Mouse (Mus musculus): ENCODE data around the gene Il1a. TPM values are rescaled to one million over a fixed set of nuclear protein-coding genes. Genes with fewer than 3 reads are reported as not detected.
A peak's percentile ranks its signal among the peaks of the same experiment; 100 is the strongest.

Il1a gene
- not detected for total RNA-seq (2021)
- long read RNA-seq, experiment 1 = 0 reads
- long read RNA-seq, experiment 2 = 0 reads

DNA sequence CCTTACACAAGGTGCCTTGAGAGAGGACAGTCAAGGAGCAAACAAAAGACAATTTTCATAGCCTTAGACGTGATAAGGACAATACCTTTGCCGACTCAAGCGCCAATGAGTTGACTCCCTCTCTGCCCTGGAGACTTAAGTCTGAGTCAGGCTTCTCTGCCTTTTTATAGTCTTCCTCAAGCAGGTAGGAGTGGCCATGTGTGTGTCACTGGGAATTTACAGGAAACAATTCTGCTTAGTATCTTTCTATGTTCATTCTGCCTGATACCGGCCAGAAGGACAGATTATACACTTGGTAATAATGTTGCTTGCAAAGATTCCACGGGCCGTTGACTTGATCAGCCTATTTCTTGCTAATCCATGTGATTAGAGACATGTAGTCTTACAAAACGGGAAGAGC is at the start of gene Il1a:
TSS of gene Il1a (minus strand) at position 137 of the 400 bp plus-strand sequence.
- no peak for DNase-seq (ENCODE audit: low spot score)

DNA sequence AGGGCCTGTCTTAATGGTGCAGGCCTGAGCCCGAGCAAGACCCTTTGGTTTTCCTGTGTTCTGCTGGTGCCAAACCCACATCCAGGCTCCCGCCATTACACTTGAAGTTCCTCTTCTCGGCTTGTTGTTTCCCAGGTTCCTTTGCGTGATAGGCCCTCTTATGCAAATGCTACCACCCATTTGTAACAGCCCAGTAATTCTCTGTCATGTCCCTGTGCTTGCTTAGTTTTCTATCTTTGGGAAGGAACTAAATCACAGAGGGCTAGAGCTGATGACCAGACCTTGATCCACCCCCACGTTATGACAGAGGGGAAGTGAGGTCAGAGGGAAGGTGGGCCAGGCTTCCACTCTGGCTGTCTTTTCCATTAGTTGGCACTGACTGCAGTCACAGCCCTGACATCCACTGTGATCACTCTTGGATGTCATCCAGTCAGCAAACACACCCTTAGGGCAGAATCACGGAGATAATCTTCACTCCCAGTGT is 28.4 kb upstream of the Il1a start:
- no peak for DNase-seq (ENCODE audit: low spot score)

DNA sequence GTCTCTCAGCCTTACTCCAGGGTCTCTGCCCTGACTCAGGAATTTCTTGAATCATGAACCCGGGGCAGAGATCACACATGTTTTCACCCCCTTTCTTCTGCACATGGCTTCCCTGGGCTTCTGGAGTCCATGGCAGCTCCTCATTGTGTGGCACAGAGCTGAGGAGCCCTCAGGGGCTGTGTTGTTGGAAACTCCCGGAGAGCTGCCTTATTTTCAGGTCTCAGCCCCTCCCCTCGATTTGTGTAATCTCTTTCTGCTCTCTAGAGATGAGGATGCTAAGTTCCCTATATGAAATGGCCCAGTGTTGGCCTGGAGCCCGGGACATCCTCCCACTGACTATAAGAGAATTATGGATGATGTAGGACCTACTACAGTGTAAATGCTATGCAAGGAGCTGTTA is 23.7 kb upstream of the Il1a start:
- DNase-seq (ENCODE audit: low spot score) = no peak

DNA sequence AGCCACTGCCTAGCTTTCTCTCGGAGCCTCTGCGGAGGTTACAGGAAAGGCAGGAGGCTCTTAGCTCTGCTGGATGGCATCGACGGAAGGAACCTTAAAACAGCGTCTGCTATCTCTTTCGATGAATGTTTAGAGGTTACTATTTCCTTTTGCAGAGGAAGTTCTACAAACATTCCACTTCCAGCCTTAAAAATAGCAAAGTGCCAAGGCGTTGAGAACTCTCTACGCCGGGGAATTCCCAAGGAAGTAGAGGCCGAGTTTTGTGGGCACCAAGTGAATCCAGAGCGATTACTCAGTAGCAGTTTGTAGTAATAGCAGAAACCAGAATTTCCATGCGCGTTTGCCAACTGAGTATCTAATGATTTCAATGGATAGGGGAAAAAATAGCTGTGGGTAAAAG is 20.8 kb upstream of the Il1a start:
- DNase-seq (ENCODE audit: low spot score) = no peak

DNA sequence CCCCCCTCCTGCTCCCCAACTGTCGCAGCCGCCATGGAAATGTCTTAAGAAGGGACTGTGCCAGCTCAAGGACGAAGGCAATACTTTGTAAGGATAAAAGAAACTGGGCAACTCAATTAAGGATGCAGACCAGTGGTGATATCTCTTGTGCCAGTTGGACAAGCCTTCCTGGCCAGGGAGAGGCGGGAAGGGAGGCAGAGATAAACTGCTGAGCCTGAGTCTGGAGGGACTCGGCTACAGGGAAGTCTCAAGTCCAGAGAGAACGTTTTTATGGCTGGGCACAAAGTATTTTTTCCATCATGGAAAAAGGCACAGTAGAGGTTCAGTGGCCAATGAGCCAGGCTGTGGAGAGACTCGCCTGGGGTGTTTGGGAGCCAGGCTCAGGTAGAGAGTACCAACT is 20.3 kb upstream of the Il1a start:
- DNase-seq (ENCODE audit: low spot score) = no peak

DNA sequence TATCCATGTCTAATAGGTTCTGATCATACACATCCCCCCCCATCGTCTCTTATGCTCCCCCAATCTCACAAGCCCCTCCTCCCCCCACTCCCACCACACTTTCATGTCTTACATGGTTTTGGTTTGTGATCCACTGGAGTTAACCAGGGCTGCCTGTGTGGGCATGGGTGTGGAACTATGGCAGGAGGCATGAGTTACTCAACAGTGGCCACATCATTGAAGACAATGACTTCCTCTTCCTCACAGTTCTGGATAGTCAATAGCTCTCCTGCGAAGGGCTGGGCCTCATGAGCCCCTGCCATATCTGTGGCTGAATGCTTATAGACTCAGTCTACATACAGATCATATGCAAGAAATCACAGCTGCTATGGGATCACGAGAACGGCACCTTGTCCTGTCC is 18.5 kb upstream of the Il1a start:
- DNase-seq (ENCODE audit: low spot score) = no peak

DNA sequence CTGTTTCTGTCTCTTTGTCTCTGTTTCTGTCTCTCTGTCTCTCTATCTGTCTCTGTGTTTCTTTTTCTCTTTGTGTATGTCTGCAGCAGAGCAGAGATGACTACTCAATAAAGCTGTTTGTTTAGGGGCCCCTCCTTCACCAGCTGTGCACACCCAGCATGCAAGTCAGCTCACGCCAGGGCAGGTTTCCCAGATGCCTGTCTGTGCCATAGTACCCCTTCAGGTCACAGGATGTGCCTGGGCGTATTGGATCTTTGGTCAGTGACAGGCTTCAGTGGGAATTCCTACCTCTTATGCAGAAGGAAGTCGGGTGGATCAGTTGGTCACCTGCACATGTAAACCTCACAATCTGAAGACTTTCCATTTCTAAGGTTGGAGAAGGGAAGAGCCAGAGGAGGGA is 14.4 kb upstream of the Il1a start:
- no peak for DNase-seq (ENCODE audit: low spot score)

DNA sequence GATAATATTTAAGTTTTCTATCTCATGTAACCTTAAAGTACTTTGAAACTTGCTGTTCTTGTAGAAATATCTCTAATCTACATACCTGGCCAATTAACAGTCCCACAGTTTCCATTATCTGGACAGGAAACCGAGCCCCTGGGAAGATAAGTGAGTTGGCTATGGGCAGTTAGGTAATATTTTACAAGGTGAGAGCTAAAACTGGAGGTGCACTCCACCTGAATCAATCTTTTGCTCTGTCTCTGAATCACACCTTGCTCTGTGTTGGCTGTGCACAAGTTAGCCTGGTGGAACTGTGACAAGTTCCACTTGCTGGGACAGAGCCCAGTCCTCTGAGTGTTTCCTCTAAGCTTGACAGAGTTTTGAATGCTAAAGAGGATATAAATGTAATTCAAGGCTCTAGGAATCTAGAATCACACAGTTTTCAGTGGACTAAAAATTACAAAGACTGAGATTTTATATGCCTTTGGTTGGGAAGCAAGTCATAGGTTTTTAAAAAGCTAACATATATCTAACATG is 12.4 kb upstream of the Il1a start:
- DNase-seq (ENCODE audit: low spot score) = no peak

DNA sequence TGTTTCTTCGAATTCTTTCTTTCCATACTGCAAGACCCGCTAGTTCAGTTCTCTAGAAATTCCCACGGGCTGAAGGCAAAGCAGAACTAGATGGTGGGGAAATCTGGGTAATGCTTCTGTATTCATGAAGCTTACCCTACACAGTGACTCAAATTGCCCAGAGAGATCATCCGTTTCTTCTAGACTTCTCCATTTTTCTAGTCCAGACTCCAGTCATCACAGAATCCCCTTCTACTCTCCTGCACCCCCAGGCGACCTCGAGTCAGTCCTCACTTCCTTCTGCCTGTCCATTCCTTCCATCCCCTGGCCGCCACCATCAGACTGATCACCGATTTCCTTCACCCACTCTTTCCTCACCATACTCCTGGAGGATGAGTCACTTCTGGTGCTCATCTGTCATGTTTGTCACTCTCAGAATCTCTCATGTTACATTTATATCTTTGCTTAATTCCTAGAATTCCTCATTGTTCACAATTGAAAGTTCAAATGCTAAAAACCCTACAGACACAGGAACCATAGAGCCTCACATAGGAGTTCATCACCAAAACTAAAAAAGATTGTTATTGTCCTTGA is 10.3 kb upstream of the Il1a start:
- DNase-seq (ENCODE audit: low spot score) = no peak

DNA sequence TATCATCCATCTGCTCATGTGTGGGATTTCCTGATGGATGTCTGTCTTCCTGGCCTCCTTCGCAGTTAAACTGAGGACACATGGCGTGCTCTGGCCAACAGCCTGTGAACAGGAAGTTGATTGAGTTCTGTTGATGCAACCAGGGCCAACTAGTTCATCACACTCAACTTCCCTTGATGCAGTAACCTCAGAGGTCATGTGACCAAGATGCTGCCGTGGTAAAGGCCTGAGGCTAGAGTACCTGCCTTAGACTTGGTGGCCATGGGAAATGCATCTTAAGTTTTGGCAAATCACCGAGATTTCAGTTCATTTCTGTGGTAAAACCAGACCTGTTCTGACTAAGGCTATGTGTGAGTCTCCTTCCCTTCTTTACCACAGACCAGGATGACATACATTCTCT is 6.1 kb upstream of the Il1a start:
- no peak for DNase-seq (ENCODE audit: low spot score)

DNA sequence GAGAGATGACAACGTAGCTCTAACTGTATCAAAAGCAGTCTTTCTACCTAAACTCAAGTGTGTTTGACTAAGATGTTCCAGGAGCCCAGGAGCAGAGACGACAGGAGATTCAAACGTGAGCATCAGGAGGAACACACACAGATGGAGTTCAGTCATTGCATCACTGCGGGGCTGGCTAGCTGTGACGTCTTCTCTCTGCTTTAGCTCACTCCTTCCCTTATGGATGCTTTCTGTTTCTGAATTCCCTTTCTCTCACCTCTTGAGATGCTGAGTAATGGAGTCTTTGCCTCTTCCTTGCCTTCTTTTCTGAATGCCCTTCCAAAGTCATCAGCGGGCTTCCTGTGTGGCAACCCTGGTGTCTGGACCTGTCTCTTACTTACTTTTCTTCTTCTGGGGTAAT is 5.1 kb upstream of the Il1a start:
- DNase-seq (ENCODE audit: low spot score) = no peak

DNA sequence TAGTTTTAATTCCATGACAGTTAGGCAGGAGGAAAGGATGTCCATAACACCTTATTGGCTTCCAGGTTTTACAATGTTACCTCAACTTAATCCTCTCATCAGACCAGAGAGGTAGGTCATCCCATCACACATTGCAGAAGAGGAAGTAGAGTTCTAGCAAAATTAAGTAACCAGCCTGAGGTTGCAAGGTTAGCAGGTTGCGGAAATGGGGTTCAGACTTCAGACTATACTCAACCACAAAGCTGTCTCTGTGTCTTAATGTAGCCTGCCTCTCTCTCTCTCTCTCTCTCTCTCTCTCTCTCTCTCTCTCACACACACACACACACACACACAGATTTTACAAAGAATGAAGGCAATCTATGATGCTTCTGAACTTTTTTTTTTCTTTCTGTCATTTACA is 4.2 kb upstream of the Il1a start:
- DNase-seq (ENCODE audit: low spot score) = no peak

DNA sequence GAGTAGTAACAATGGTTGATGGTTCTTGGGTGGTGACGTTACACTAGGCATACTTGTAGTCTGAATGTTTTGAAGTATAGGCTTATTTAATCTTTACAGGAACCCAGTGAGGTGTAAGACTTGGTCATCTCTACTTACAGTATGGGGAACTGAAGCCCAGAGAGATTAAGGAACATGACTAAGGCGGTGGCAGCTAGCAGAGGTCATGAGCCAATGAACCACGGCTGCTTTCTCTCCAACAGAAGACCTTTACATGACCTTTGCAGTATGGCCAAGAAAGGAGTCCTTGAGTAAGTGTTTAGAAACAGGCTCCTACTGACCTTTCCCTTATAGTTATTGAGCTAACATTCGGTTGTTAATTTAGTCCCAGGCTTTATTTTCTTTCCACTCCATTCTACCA is 3.8 kb downstream of the Il1a start:
- no peak for DNase-seq (ENCODE audit: low spot score)

DNA sequence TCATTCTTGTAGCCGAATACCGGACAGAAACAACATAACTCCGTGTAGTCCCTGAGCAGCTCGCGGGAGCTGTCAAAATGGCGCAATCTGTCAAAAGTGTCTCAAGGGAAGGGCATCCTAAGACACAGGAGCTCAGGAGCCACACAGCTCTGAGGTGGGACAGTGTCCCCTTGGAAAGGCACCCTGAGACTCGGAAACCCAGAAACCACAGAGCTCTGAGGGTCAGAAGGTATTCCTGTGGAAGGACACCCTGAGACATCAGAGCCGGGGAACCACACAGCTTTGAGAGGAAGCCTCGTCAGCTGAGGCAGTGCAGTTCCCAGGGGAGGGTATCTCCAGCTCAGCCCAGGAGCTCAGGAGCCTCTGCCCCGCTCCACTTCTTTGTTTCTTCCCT is 12.2 kb downstream of the Il1a start:
- peak; percentile 6 for DNase-seq (ENCODE audit: low spot score)

DNA sequence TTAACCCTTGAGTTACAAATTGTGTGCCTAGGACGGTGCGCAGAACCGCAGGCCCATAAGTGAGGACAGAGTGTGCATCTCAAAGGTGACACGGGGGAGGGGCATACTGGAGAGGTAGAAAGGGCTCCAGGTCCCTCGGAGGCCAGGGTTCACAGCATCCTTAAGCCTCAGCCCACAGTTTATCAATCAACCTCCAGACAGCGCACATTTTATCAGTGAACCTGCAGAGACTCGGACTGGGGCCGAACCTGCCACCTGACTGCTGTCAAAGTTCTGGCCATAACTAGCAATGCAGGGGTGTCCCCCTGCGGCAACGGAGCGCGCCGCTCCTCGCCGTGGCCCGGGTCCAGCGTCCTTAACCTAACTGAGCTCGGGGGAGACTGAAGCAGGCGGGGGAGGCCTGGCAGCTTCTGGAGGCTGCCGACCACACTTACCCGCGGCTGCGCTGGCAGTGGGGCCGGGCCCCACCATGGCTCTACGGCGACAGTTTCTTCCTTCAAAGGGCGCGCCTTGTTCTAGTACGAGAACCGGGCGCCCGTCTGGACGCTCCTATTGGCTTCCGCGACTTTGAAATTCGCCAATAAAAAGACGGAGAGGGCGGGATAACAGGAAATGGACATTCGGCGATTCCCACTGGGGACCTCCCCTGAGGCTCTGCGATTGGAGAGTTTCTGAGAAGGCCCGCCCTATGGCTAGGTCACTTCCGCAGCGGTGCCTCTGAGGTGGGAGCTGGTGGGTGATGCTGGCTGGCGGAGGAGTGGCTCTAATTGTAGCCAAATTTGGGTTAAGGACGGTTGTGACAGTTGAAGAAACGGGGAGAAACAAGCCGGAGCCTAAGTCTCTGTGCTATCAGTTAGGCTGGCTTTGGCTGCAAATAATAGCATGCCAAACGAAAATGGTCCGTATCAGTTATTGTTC is 12.8 kb downstream of the Il1a start, which contains the start of gene Ckap2l:
TSS of gene Ckap2l (minus strand) at position 542 of the 918 bp plus-strand sequence.
- DNase-seq (ENCODE audit: low spot score) = peak; percentile 98

DNA sequence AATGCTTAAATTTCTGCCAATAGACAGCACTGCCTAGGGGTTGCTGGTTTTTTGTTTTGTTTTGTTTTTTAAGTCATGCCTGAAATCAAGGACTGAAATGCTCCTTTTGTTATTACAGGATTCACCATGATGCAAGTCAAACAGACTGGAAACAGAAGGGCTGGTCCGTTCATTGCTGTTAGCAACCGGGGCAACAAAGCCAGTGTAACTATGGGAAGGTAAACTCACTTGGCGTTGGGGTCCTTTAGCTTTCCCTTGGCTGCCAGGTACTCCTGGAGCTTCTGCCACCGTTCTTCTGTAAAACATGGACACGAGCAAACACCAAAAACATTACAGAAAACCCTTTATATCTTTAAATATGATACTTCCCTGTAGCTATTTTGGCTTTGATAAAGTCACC is 13.7 kb downstream of the Il1a start:
- DNase-seq (ENCODE audit: low spot score) = no peak

DNA sequence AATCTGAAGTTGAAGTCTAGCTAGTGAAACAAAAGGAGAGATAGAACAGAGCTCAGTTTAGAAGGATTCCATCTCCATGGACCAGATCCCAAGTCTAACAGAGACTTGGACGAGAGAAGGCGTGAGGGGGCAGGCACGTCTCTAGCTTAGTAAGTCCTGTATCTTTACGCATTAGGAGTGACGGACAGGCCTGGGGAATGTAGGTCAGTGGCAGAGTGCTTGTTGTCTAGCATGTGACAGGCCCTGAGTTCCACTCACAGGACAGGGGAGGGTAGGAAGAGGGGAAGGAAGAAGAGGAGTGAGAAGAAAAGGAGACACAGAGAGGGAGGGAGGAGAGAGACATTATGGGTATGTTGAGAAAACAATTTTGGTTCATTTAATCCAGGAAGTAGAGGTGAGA is 14.7 kb downstream of the Il1a start:
- no peak for DNase-seq (ENCODE audit: low spot score)

DNA sequence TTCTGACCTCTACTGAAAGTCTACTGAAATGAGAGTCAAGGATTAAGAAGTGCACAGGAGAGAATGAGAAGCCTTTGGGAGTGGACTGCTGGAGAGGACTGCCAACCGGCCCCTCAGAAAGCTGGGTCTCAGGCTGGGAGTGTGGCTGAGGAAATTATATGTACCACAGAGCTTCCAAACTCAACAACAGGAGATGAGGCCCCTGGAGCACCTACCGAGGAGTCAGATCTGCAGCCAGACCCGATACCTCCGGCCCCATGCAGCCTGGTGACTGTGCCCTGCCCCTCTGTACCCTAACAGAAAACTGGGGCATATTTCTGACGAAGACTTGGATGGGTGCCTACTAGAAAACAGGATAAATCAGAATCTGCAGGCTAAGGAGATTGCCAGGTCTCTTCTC is 35.9 kb downstream of the Il1a start:
- no peak for DNase-seq (ENCODE audit: low spot score)

DNA sequence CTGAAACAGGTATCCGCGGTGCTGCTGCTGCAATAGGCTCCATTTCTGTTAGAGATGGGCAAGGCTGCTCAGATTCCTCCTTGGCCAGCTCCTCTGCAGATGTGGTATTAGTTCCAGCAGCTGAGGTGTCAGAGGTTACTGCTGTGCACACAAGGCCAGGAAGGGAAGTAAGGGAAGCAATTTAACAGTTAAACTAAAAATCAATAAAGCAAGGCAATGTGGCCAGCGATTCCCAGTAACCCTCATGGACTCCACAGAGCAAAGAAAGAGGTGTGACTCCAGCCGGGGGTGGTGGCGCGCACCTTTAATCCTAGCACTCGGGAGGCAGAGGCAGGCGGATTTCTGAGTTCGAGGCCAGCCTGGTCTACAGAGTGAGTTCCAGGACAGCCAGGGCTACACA is 39.2 kb downstream of the Il1a start:
- no peak for DNase-seq (ENCODE audit: low spot score)

DNA sequence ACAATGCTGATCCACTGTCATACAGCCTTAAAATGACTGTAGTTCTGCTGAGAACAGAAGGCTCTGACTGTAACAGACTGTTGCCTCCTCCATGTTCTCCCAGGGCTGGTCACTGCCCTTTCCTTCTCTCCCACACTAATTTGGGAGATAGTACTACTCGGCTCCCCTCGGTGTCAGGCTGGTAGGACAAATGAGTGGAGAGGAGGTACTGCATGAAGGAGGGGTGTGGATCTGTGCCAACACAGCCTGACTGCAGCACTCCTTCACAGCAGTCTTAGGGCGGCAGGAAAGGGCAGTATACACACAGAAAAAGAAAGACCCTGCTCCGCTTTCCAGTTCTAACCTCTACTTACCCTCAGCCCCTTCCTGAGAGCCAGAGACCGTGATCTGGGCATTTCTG is 39.8 kb downstream of the Il1a start:
- DNase-seq (ENCODE audit: low spot score) = no peak

DNA sequence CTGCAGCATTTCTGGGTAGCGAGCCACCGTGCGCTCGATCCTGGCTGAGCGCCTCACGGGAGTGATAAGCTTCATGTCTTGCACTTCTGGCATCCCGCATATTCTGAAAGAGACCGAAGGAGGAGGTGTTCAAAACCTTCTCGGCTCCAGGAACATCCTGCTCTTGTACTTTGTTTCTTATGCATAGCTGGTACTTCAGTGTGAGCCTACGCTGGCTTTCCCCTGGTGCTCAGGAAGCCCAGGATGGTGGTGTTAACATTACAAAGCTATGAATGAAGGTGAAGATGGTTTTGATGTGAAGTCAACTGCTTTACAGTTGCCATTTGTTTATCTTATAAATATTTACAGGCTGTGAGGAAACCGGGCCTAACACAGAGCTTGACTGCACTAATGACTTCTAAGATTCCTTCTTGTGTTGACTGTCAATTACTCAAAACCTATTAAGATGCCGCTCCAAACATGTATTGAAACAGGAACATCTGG is 40.6 kb downstream of the Il1a start:
- no peak for DNase-seq (ENCODE audit: low spot score)

DNA sequence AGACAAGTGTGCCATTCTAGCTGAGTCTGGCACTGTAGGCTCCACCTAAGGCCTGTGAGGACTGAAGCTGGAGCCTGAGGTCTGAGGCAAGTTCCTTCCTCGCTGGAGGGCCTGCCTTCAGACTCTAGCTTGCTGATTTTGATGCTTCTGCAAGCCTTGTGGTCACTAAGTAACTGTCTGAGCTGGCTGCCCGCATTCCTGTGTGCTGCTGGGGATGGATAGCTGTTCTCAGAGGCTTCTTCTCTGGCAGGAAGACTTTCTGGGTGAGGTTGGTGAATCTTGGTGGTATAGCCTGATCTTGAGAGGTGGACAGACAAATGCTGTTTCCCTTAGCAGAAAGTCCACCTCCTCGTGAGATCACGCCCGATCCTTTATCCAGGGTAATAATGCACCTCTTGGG is 42.0 kb downstream of the Il1a start:
- no peak for DNase-seq (ENCODE audit: low spot score)

DNA sequence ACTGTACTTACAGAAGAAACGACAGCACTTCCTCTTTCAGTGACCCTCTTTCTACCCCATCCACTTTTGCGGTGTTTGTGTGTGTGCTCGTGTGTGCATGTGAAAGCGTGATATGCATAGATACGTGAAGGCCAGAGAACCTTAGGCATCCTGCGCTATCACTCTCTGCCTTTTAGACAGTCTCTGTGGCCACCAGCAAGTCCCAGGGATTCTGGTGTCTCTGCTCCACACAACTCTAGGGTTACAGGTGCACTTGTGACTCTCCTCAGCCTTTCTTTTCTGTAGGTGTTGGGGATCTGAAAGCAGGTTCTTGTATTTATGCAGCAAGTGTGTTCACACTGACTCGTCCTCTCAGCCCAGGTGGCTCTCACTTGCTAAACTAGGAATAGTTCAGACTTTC is 44.5 kb downstream of the Il1a start:
- no peak for DNase-seq (ENCODE audit: low spot score)

Data from gastrocnemius, adult 18-20 months (tissue).